Mouse (Mus musculus) limb, embryonic 10.5 days (tissue): ENCODE measurements around the gene Gm3402. TPM values are rescaled to one million over a fixed set of nuclear protein-coding genes. Genes with fewer than 3 reads are reported as not detected.

Experiments
- DNase-seq: peaks from one replicate; pipeline ENCODE4 v3.0.0-alpha.2; 2017; ENCODE audit warnings: low spot score
- H3K27ac ChIP-seq: fragments of 300-500 bp; sonication (generic); 2 replicates; pipeline ENCODE4 v1.5.1; 2016; ENCODE audit warnings: mild to moderate bottlenecking
- H3K27me3 ChIP-seq: fragments of 300-500 bp; sonication (generic); 2 replicates; pipeline ENCODE4 v1.6.1; 2016; ENCODE audit warnings: low read depth, mild to moderate bottlenecking; ENCODE audit not compliant: poor library complexity, severe bottlenecking
- H3K36me3 ChIP-seq: fragments of 300-500 bp; sonication (generic); 2 replicates; pipeline ENCODE4 v1.6.1; 2016; ENCODE audit warnings: mild to moderate bottlenecking, moderate library complexity
- H3K4me1 ChIP-seq: fragments of 300-500 bp; sonication (generic); 2 replicates; pipeline ENCODE4 v1.6.1; 2016
- H3K4me3 ChIP-seq: fragments of 300-500 bp; sonication (generic); 2 replicates; pipeline ENCODE4 v1.5.1; 2016; ENCODE audit warnings: mild to moderate bottlenecking, moderate library complexity
- H3K9me3 ChIP-seq: fragments of 300-500 bp; sonication (generic); replicated peaks from 2 replicates; pipeline ENCODE4 v1.6.1; 2016; ENCODE audit warnings: mild to moderate bottlenecking
- WGBS: fragments of 180-500 bp; shearing (Covaris S2); methylation state at CpG from one replicate; pipeline ENCODE4 v1.1.7; 2016; 5-methylcytosine and 5-hydroxymethylcytosine counted together
- polyA plus RNA-seq: library from polyadenylated mRNA; unstranded; fragments of >200 nt; fragmentation: Nextera tagmentation; extraction: Ambion mirVana; gene quantifications from 2 replicates; pipeline ENCODE4 v1.2.1, GENCODE M21; 2016

Gene Gm3402
- polyA plus RNA-seq, 1 experiment from 2014 or later, result not detected

DNA sequence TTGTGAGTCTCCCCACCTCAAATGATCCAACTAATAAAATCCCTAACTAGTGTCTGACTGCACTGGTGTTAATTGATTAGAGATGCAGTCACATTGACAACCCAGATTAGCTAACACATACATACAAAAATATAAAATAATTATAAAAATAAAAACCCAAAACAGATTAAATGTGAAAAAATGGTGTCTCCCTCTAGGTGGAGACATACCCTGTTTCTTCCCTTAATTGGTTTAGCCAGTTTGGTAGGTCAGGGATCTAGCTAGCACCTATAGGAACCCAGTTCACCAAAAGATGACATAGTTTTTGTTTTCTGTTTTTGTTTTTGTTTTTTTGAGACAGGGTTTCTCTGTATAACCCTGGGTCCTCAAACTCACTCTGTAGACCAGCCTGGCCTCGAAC is 50.3 kb downstream of the Gm3402 start:
- Histone ChIP-seq H3K4me3 (no peak overlapping the region), H3K36me3 (no peaks in the 10 kb centered on the region), H3K27ac (no peak overlapping the region), H3K4me1 (no peaks in the 10 kb centered on the region), H3K27me3 (no peaks in the 10 kb centered on the region), H3K9me3 (no peaks in the 10 kb centered on the region)
- 89% methylated on average over 1 of the region's 1 CpGs for WGBS
- DNase-seq, result no peak

Other genes starting within 250 kb of the Gm3402 start
- gene Wasf3, start 129.1 kb upstream of the Gm3402 start, polyA plus RNA-seq, result 4.1 and 4.8 TPM in 2 replicates
- gene Gm6408, start 32.2 kb upstream of the Gm3402 start, polyA plus RNA-seq, result not detected in 2 replicates
- not detected in 2 replicates for gene Gm6370, start 22.8 kb upstream of the Gm3402 start, polyA plus RNA-seq
- not detected in 2 replicates for gene 4930449I24Rik, start 11.7 kb upstream of the Gm3402 start, polyA plus RNA-seq
- not detected in 2 replicates for gene Gm3404, start 11.7 kb downstream of the Gm3402 start, polyA plus RNA-seq
- gene Gm3409, start 23.5 kb downstream of the Gm3402 start, polyA plus RNA-seq, result not detected in 2 replicates
- not detected in 2 replicates for gene Gm3415, start 42.0 kb downstream of the Gm3402 start, polyA plus RNA-seq
- gene Gpr12, start 71.1 kb downstream of the Gm3402 start, polyA plus RNA-seq, result 0.69 and 0.80 TPM in 2 replicates